Mouse (Mus musculus) gastrocnemius, postnatal 25 days (tissue): ENCODE results near the gene Abcb8. TPM values are rescaled to one million over a fixed set of nuclear protein-coding genes. Genes with fewer than 3 reads are reported as not detected.

Source experiments
- DNase-seq: peaks from one replicate; pipeline ENCODE4 v3.0.0; 2022
- total RNA-seq, 2 experiments: library from RNA; stranded (reverse); gene quantifications; 1 replicate in 1 of 2; 2 replicates in 1 of 2; pipeline ENCODE4 v1.2.3; 2021

Gene Abcb8
- total RNA-seq, 2 experiments from 2014 or later, result 33.1 to 40.2 TPM

DNA sequence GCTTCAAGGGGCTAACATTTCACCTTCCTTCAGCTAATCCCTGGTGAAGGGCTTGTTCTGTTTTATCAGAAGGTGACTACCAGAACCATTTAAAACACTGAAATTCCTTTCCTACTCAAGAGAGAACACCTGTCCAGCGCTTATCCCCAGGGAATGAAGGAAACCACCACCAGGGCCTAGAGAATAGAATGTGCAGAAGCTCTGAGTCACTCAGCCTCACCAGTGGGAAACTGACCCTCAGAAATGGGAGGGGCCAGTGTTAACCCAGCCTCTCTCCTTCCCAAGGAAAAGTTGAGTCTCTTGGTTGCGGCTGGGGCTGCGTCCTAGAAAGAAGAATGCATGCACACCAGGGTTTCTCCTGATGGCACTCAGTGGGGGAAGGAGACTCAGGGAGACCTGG is 61.6 kb downstream of the Abcb8 start:
- DNase-seq, result no peak

DNA sequence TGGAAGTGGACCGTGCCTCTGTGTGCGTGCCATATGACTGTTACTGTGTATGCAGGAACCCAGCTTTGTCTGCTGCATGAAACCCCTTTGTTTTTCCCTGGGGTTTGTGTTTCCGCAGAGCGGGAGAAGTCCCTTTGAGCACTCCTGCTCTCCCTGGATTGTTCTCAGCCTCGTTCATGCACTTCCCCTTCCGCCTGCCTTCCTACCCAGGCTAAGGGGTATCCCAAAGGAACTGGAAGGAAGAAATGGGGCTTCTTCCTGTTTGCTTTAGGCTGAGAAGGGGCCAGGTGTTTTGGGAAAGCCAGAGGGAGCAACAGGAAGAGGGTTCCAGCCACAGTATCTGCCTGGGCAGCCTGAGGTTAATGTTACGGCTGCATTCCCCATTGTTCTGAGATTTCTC is 62.1 kb downstream of the Abcb8 start:
- DNase-seq, result no peak

Other genes starting within 250 kb of the Abcb8 start
- 1 to 10 TPM; 5.0 TPM for gene Nupl2, start 228.7 kb upstream of the Abcb8 start, total RNA-seq
- 1 to 10 TPM; 2.1 to 3.7 TPM for gene Kcnh2, start 42.1 kb upstream of the Abcb8 start, total RNA-seq
- gene Nos3, start 28.9 kb upstream of the Abcb8 start, total RNA-seq, result 1 to 10 TPM; 5.6 to 7.7 TPM
- under 1 TPM; 0.10 to 0.19 TPM for gene Atg9b, start 1.5 kb upstream of the Abcb8 start, total RNA-seq
- gene Asic3, start 19.7 kb downstream of the Abcb8 start, total RNA-seq, result under 1 TPM in 1 of 2 experiments, not detected in 1; 0.19 TPM
- gene Cdk5, start 29.9 kb downstream of the Abcb8 start, total RNA-seq, result 10 to 100 TPM; 11.7 to 13.7 TPM
- 10 to 100 TPM; 17.9 to 19.9 TPM for gene Slc4a2, start 30.2 kb downstream of the Abcb8 start, total RNA-seq
- gene Fastk, start 51.6 kb downstream of the Abcb8 start, total RNA-seq, result 100 to 1,000 TPM; 169 to 176 TPM
- 10 to 100 TPM; 17.2 to 18.9 TPM for gene Tmub1, start 54.2 kb downstream of the Abcb8 start, total RNA-seq
- gene Agap3, start 58.5 kb downstream of the Abcb8 start, total RNA-seq, result 10 to 100 TPM; 52.4 to 56.0 TPM
- not detected for gene Gbx1, start 133.5 kb downstream of the Abcb8 start, total RNA-seq
- gene Asb10, start 147.3 kb downstream of the Abcb8 start, total RNA-seq, result 10 to 100 TPM; 33.2 to 66.7 TPM
- not detected for gene 4931409K22Rik, start 163.1 kb downstream of the Abcb8 start, total RNA-seq
- gene Abcf2, start 183.8 kb downstream of the Abcb8 start, total RNA-seq, result 10 to 100 TPM; 88.0 to 97.0 TPM
- gene Chpf2, start 193.1 kb downstream of the Abcb8 start, total RNA-seq, result 1 to 10 TPM; 8.0 to 10.0 TPM
- 100 to 1,000 TPM; 125 to 163 TPM for gene Smarcd3, start 230.7 kb downstream of the Abcb8 start, total RNA-seq